Mouse (Mus musculus) left cerebral cortex, adult 8-10 months (tissue): Measurements from ENCODE around the gene Pigyl. TPM values are rescaled to one million over a fixed set of nuclear protein-coding genes. Genes with fewer than 3 reads are reported as not detected.

Source experiments
- DNase-seq, 2 experiments: peaks; one replicate each; pipeline ENCODE4 v3.0.0; 2022; ENCODE audit warnings: low spot score in 2 of 2
- total RNA-seq, 4 experiments: library from RNA; stranded (reverse); gene quantifications; 2 replicates each; pipeline ENCODE4 v1.2.4; 2022

The Pigyl gene
- total RNA-seq, result 10 to 100 TPM; 41.6 to 49.3 (median 46.1) TPM

- DNase-seq, result peak; percentile 98
Measured at GRCm38 (mm10) chr9:22156497-22157245, at the start of gene Pigyl. TSS of gene Pigyl (plus strand) at chr9:22156846.

- DNase-seq, result no peak
Measured at GRCm38 (mm10) chr9:22108194-22108593, 48.5 kb upstream of the Pigyl start.

GRCm38 (mm10) chr9:22115635-22116034 lies 41.0 kb upstream of the Pigyl start:
- DNase-seq, result no peak

- no peak for DNase-seq
Measured at GRCm38 (mm10) chr9:22116086-22116485, 40.6 kb upstream of the Pigyl start.

- peak; percentile 84 to 95 for DNase-seq
Measured at GRCm38 (mm10) chr9:22116740-22117426, 39.8 kb upstream of the Pigyl start, which contains the start of gene Elof1. TSS of gene Elof1 (minus strand) at chr9:22117172.

- peak in 1 of 2 experiments; percentile 25 for DNase-seq
Measured at GRCm38 (mm10) chr9:22117754-22118456, 38.7 kb upstream of the Pigyl start.

GRCm38 (mm10) chr9:22119543-22119942 lies 37.1 kb upstream of the Pigyl start:
- DNase-seq, result peak in 1 of 2 experiments; percentile 72

- DNase-seq, result no peak
Measured at GRCm38 (mm10) chr9:22121545-22121944, 35.1 kb upstream of the Pigyl start.

GRCm38 (mm10) chr9:22122005-22122404 lies 34.6 kb upstream of the Pigyl start:
- DNase-seq, result no peak

- no peak for DNase-seq
Measured at GRCm38 (mm10) chr9:22123069-22123609, 33.5 kb upstream of the Pigyl start.

- DNase-seq, result no peak
Measured at GRCm38 (mm10) chr9:22124169-22124568, 32.5 kb upstream of the Pigyl start.

- DNase-seq, result no peak
Measured at GRCm38 (mm10) chr9:22125246-22126027, 31.2 kb upstream of the Pigyl start.

GRCm38 (mm10) chr9:22131226-22131981 lies 25.2 kb upstream of the Pigyl start:
- no peak for DNase-seq

GRCm38 (mm10) chr9:22132220-22132619 lies 24.4 kb upstream of the Pigyl start:
- DNase-seq, result no peak

GRCm38 (mm10) chr9:22134246-22134890 lies 22.3 kb upstream of the Pigyl start:
- no peak for DNase-seq

- no peak for DNase-seq
Measured at GRCm38 (mm10) chr9:22134988-22135643, 21.5 kb upstream of the Pigyl start.

GRCm38 (mm10) chr9:22135644-22136390 lies 20.8 kb upstream of the Pigyl start, which contains the start of gene Acp5:
TSS of gene Acp5 (minus strand) at chr9:22135711.
- DNase-seq, result no peak
